Mouse (Mus musculus): ENCODE data around the gene Trio. TPM values are rescaled to one million over a fixed set of nuclear protein-coding genes. Genes with fewer than 3 reads are reported as not detected.

Gene Trio
- polyA plus RNA-seq, 1 experiment from 2014 or later: 44.7 TPM

DNA sequence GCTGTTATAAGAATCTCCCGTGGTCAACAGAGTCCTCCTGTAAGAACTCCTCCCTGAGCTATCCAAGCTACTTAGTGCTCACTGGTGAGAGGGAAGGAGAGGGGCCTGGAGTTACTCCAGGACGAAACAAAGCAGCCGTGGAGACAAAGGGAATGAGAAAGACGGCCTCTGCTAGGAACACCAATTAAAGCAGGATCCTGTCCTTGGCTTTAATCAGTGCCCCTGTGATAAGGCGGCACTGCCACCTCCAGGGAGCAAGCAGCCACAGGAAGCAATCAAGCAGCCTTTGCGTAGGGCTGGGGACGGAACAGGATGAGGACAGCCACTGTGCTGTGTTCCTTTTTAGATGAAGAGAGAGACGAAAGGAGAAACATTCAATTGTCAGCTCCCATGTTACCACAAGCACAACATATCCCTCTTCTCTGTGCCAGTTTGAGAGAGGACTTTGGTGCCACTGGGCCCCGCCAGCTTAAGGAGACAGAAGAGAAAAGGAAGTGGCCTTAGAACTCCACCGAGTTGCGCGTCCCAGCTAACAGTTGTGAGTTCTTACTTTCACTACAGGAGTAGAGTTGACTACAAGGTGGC, 242.0 kb downstream of the Trio start:
- H3K9ac ChIP-seq (replicated peaks): peak overlapping the region; percentile 38; the same call in 1 of the 2 replicates
- WGBS: 13% methylated on average over 12 of the region's 12 CpGs
- peak; percentile 30; the same call in 1 of the 2 replicates for ATAC-seq (replicated peaks)
- H3K4me3 ChIP-seq: no peak overlapping the region
- peaks cover 89% of the 10 kb centered on the region for H3K4me1 ChIP-seq
- H3K4me2 ChIP-seq (replicated peaks): peak overlapping the region; percentile 22
- no peaks in the 10 kb centered on the region for H3K9me3 ChIP-seq
- H3K27me3 ChIP-seq: no peaks in the 10 kb centered on the region
- no peaks in the 10 kb centered on the region for H3K36me3 ChIP-seq
- H3K27ac ChIP-seq (replicated peaks): peak overlapping the region; percentile 75

- Histone ChIP-seq H3K4me2 (replicated peaks) (peak overlapping the region; percentile 22; the same call in 1 of the 2 replicates), H3K27ac (replicated peaks) (peak overlapping the region; percentile 75), H3K27me3 (no peaks in the 10 kb centered on the region), H3K4me1 (peaks cover 89% of the 10 kb centered on the region), H3K36me3 (no peaks in the 10 kb centered on the region), H3K4me3 (no peak overlapping the region), H3K9me3 (no peaks in the 10 kb centered on the region), H3K9ac (replicated peaks) (peak overlapping the region; percentile 38; the same call in 1 of the 2 replicates)
- ATAC-seq (replicated peaks): no peak
- 11% methylated on average over 8 of the region's 8 CpGs for WGBS
Measured at GRCm38 (mm10) chr15:27783092-27783491, 242.6 kb downstream of the Trio start.

GRCm38 (mm10) chr15:27782383-27783036, 243.1 kb downstream of the Trio start:
- Histone ChIP-seq H3K9ac (replicated peaks) (no peak overlapping the region), H3K27me3 (no peaks in the 10 kb centered on the region), H3K4me2 (replicated peaks) (no peak overlapping the region), H3K4me3 (no peak overlapping the region), H3K27ac (replicated peaks) (peak overlapping the region; percentile 75), H3K36me3 (no peaks in the 10 kb centered on the region), H3K9me3 (no peaks in the 10 kb centered on the region), H3K4me1 (peaks cover 89% of the 10 kb centered on the region)
- WGBS: 18% methylated on average over 15 of the region's 15 CpGs
- ATAC-seq (replicated peaks): peak; percentile 34

- no peaks in the 10 kb centered on the region for H3K9me3 ChIP-seq
- H3K27me3 ChIP-seq: no peaks in the 10 kb centered on the region
- peak overlapping the region; percentile 29; the same call in 1 of the 2 replicates for H3K27ac ChIP-seq (replicated peaks)
- no peak overlapping the region for H3K9ac ChIP-seq (replicated peaks)
- ATAC-seq (replicated peaks): peak; percentile 50
- no peak overlapping the region for H3K4me3 ChIP-seq
- WGBS: 11% methylated on average over 10 of the region's 10 CpGs
- H3K36me3 ChIP-seq: no peaks in the 10 kb centered on the region
- H3K4me1 ChIP-seq: peaks cover 71% of the 10 kb centered on the region
- H3K4me2 ChIP-seq (replicated peaks): no peak overlapping the region
Measured at GRCm38 (mm10) chr15:27779827-27780226, 245.8 kb downstream of the Trio start.

GRCm38 (mm10) chr15:27779398-27779797, 246.2 kb downstream of the Trio start:
- 40% methylated on average over 11 of the region's 11 CpGs for WGBS
- Histone ChIP-seq H3K27me3 (no peaks in the 10 kb centered on the region), H3K4me2 (replicated peaks) (no peak overlapping the region), H3K4me1 (peaks cover 68% of the 10 kb centered on the region), H3K9ac (replicated peaks) (no peak overlapping the region), H3K4me3 (no peak overlapping the region), H3K27ac (replicated peaks) (peak overlapping the region; percentile 29; the same call in 1 of the 2 replicates), H3K36me3 (no peaks in the 10 kb centered on the region), H3K9me3 (no peaks in the 10 kb centered on the region)
- 0 out of 2 replicates have a peak, but pooled peaks have one; percentile 6 for ATAC-seq (replicated peaks)

DNA sequence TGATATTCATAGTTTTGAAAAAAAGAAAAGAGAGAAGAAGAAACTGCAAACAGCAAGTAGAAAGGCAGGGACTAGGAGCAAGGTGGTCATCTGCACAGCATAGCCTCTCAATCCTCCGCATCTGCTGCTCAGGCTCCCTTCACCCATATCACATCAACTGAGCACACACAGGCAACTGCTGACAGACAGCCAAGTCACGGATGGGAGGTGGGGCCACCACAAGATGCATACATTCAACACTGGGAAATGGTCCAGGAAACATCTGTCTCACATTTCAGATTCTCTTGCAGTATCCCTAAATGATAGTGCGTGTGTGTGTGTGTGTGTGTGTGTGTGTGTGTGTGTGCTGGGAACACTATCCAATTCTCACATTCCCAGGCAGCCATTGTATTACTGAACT, 247.4 kb downstream of the Trio start:
- no peaks in the 10 kb centered on the region for H3K9me3 ChIP-seq
- H3K9ac ChIP-seq (replicated peaks): no peak overlapping the region
- no peak overlapping the region for H3K4me3 ChIP-seq
- H3K4me1 ChIP-seq: peaks cover 57% of the 10 kb centered on the region
- peak overlapping the region; percentile 29 for H3K27ac ChIP-seq (replicated peaks)
- 22% methylated on average over 3 of the region's 3 CpGs for WGBS
- peak; percentile 47 for ATAC-seq (replicated peaks)
- H3K4me2 ChIP-seq (replicated peaks): no peak overlapping the region
- H3K27me3 ChIP-seq: no peaks in the 10 kb centered on the region
- H3K36me3 ChIP-seq: peaks cover 7% of the 10 kb centered on the region

- Histone ChIP-seq H3K27ac (replicated peaks) (peak overlapping the region; percentile 29), H3K4me1 (peaks cover 51% of the 10 kb centered on the region), H3K4me2 (replicated peaks) (no peak overlapping the region), H3K9me3 (no peaks in the 10 kb centered on the region), H3K36me3 (peaks cover 8% of the 10 kb centered on the region), H3K27me3 (no peaks in the 10 kb centered on the region), H3K9ac (replicated peaks) (no peak overlapping the region), H3K4me3 (no peak overlapping the region)
- WGBS: 20% methylated on average over 11 of the region's 11 CpGs
- no peak for ATAC-seq (replicated peaks)
Measured at GRCm38 (mm10) chr15:27777455-27778190, 248.0 kb downstream of the Trio start.

- no peak overlapping the region for H3K4me2 ChIP-seq (replicated peaks)
- WGBS: 86% methylated on average over 7 of the region's 7 CpGs
- H3K4me3 ChIP-seq: no peak overlapping the region
- no peak overlapping the region for H3K9ac ChIP-seq (replicated peaks)
- peaks cover 26% of the 10 kb centered on the region for H3K36me3 ChIP-seq
- no peaks in the 10 kb centered on the region for H3K27me3 ChIP-seq
- ATAC-seq (replicated peaks): no peak
- no peaks in the 10 kb centered on the region for H3K9me3 ChIP-seq
- no peak overlapping the region for H3K27ac ChIP-seq (replicated peaks)
- H3K4me1 ChIP-seq: peaks cover 43% of the 10 kb centered on the region
Measured at GRCm38 (mm10) chr15:27774481-27774880, 251.2 kb downstream of the Trio start.

GRCm38 (mm10) chr15:27772125-27772627, 253.5 kb downstream of the Trio start:
- Histone ChIP-seq H3K4me3 (no peak overlapping the region), H3K27ac (replicated peaks) (no peak overlapping the region), H3K36me3 (peaks cover 47% of the 10 kb centered on the region), H3K4me1 (peaks cover 21% of the 10 kb centered on the region), H3K27me3 (no peaks in the 10 kb centered on the region), H3K9me3 (no peaks in the 10 kb centered on the region), H3K4me2 (replicated peaks) (no peak overlapping the region), H3K9ac (replicated peaks) (no peak overlapping the region)
- WGBS: 94% methylated on average over 7 of the region's 7 CpGs
- no peak for ATAC-seq (replicated peaks)

DNA sequence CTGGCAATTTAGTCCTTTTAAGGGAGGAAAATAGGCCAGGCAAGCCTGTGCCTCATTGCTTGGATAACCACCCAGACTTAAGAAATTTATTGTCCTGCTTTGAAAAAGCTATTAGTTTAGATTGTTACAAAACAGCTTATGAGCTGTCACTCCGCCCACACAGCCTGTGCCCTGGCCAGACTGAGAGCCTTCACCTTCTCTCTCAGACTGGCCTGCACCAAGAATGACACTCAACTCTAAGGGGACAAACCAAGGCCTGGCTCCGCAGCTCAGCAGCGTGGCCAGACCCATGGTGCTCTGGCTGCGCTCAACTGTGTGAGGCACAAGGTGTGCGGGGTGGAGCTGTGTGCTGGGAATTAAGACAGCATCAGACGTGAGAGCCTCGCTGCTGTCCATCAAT, 254.1 kb downstream of the Trio start:
- peaks cover 52% of the 10 kb centered on the region for H3K36me3 ChIP-seq
- no peak overlapping the region; the same call in 1 of the 2 replicates for H3K27ac ChIP-seq (replicated peaks)
- H3K4me2 ChIP-seq (replicated peaks): no peak overlapping the region
- H3K4me3 ChIP-seq: no peak overlapping the region
- no peak overlapping the region for H3K9ac ChIP-seq (replicated peaks)
- WGBS: 77% methylated on average over 7 of the region's 7 CpGs
- H3K9me3 ChIP-seq: no peaks in the 10 kb centered on the region
- no peak for ATAC-seq (replicated peaks)
- peaks cover 16% of the 10 kb centered on the region for H3K4me1 ChIP-seq
- no peaks in the 10 kb centered on the region for H3K27me3 ChIP-seq

DNA sequence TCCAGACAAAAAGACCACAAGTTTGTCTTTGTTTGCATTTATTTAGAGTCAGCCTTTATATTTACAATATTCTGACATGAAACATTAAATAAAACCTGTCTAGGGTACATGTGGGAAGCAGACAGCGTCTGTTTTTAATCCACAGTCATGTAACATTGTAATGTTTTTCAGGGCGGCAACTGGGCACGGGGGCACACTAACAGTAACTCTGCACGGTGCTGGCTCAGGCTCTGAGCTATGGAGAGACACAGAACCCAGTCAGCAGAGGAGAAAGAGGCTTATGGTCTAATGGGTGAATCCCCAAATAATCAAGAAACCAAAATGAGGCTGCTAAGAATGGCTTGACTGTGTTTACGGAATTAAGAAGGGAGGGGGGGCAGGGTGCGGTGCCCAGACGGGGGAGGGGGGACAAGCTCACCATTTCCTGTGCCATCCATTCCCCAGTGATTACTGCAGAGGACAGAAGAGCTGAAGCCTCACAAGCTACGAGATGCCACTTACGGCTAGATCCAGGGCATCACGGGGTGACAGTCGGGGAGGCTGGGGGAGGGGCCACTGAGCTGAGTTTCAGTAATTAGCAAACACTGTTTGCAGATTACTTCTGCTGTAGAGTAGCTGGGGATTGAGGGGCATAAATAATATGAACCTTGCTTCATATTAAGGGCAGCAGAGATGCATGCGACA, 255.0 kb downstream of the Trio start:
- Histone ChIP-seq H3K4me3 (no peak overlapping the region), H3K4me1 (peaks cover 16% of the 10 kb centered on the region), H3K36me3 (peaks cover 59% of the 10 kb centered on the region), H3K9me3 (no peaks in the 10 kb centered on the region), H3K27ac (replicated peaks) (0 out of 2 replicates have a peak overlapping the region, but pooled peaks have one; percentile 4), H3K4me2 (replicated peaks) (no peak overlapping the region), H3K9ac (replicated peaks) (no peak overlapping the region), H3K27me3 (no peaks in the 10 kb centered on the region)
- WGBS: 27% methylated on average over 12 of the region's 12 CpGs
- peak; percentile 42; the same call in 1 of the 2 replicates for ATAC-seq (replicated peaks)

Measured in forebrain, embryonic 15.5 days (tissue).